Mouse (Mus musculus): ENCODE results near the gene Lrrc66.

DNA sequence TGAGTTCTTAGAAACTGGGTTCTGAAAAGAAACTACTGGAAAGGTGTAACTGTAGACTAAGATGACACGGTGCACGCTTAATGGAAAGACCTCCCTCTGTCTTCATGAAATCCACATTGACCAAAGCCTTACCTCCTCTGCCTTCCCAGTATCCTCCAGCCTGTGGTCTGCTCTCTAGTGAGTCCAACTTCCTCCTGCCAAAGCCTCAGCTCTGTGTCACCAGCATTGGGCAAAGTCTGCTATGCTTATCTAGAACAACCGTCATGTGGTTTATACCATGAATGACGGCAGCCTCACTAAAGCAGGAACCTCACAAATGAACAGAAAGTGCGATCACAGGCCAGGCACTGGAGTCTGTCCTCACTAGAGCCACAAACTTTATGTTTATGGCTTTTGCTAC lies 2.2 kb downstream of the Lrrc66 start:
- TF ChIP-seq CTCF (IDR thresholded peaks at IDR 0.05) (no peak), EP300 (IDR thresholded peaks at IDR 0.05; ENCODE audit: insufficient read depth, low read depth, low read length) (no peak)

Measured in heart, adult 2 months (tissue).